Mouse (Mus musculus): ENCODE measurements at regions not wholly inside any gene's neighbourhood (a gene's known extent, or its start where the extent isn't known, plus 50 kb on each side); places are given as distances from the start of the nearest gene placed in this dataset.

GRCm38 (mm10) chr9:61853841-61854240 lies 60.5 kb downstream of the Rplp1 start:
- no peak for TF ChIP-seq POLR2A (IDR thresholded peaks at IDR 0.05; ENCODE audit: borderline replicate concordance, extremely low read depth, insufficient read depth, insufficient read length)
- 0 out of 2 replicates have a peak, but pooled peaks cover 4% of the 10 kb centered on the region for H3K4me1 ChIP-seq (ENCODE audit: control insufficient read depth, insufficient read depth, low read length)
- H3K27ac ChIP-seq (replicated peaks; ENCODE audit: low read depth, low read length): no peak overlapping the region
- no peak overlapping the region for H3K9ac ChIP-seq (ENCODE audit: low read depth, low read length, severe bottlenecking)
- no peaks in the 10 kb centered on the region for H3K36me3 ChIP-seq (ENCODE audit: control insufficient read depth, insufficient read depth, low read length)
- H3K27me3 ChIP-seq (ENCODE audit: control insufficient read depth, insufficient read depth, low read length): no peaks in the 10 kb centered on the region
- ATAC-seq (ENCODE audit: low FRiP score, low read depth) (no peak; the same call in 1 of the 2 replicates), DNase-seq (ENCODE audit: low spot score) (no peak)
- WGBS: 61% methylated on average over 4 of the region's 4 CpGs
- H3K4me2 ChIP-seq (replicated peaks; ENCODE audit: low read depth, low read length, severe bottlenecking): no peak overlapping the region
- H3K9me3 ChIP-seq (ENCODE audit: control insufficient read depth, low read length): no peaks in the 10 kb centered on the region
- no peak overlapping the region for H3K4me3 ChIP-seq (replicated peaks; ENCODE audit: low read length)

- Histone ChIP-seq H3K4me1 (ENCODE audit: control insufficient read depth, insufficient read depth, low read length) (0 out of 2 replicates have a peak, but pooled peaks cover 4% of the 10 kb centered on the region), H3K9me3 (ENCODE audit: control insufficient read depth, low read length) (no peaks in the 10 kb centered on the region), H3K27me3 (ENCODE audit: control insufficient read depth, insufficient read depth, low read length) (no peaks in the 10 kb centered on the region), H3K4me2 (replicated peaks; ENCODE audit: low read depth, low read length, severe bottlenecking) (no peak overlapping the region), H3K9ac (ENCODE audit: low read depth, low read length, severe bottlenecking) (no peak overlapping the region), H3K27ac (replicated peaks; ENCODE audit: low read depth, low read length) (no peak overlapping the region), H3K4me3 (replicated peaks; ENCODE audit: low read length) (no peak overlapping the region), H3K36me3 (ENCODE audit: control insufficient read depth, insufficient read depth, low read length) (no peaks in the 10 kb centered on the region)
- no peak for TF ChIP-seq POLR2A (IDR thresholded peaks at IDR 0.05; ENCODE audit: borderline replicate concordance, extremely low read depth, insufficient read depth, insufficient read length)
- ATAC-seq (ENCODE audit: low FRiP score, low read depth): no peak
- no peak for DNase-seq (ENCODE audit: low spot score)
- 92% methylated on average over 3 of the region's 3 CpGs for WGBS
These were observed 63.0 kb downstream of the Rplp1 start for GRCm38 (mm10) chr9:61851331-61851730.

GRCm38 (mm10) chr9:61848401-61848800 lies 65.9 kb downstream of the Rplp1 start:
- DNase-seq (ENCODE audit: low spot score) (no peak), ATAC-seq (ENCODE audit: low FRiP score, low read depth) (no peak)
- Histone ChIP-seq H3K9ac (ENCODE audit: low read depth, low read length, severe bottlenecking) (no peak overlapping the region), H3K4me1 (ENCODE audit: control insufficient read depth, insufficient read depth, low read length) (no peaks in the 10 kb centered on the region), H3K9me3 (ENCODE audit: control insufficient read depth, low read length) (no peaks in the 10 kb centered on the region), H3K36me3 (ENCODE audit: control insufficient read depth, insufficient read depth, low read length) (no peaks in the 10 kb centered on the region), H3K4me2 (replicated peaks; ENCODE audit: low read depth, low read length, severe bottlenecking) (no peak overlapping the region), H3K27me3 (ENCODE audit: control insufficient read depth, insufficient read depth, low read length) (no peaks in the 10 kb centered on the region), H3K4me3 (replicated peaks; ENCODE audit: low read length) (no peak overlapping the region), H3K27ac (replicated peaks; ENCODE audit: low read depth, low read length) (no peak overlapping the region)
- 80% methylated on average over 2 of the region's 2 CpGs for WGBS
- no peak for TF ChIP-seq POLR2A (IDR thresholded peaks at IDR 0.05; ENCODE audit: borderline replicate concordance, extremely low read depth, insufficient read depth, insufficient read length)

- no peak for DNase-seq (ENCODE audit: low spot score)
- no peak for TF ChIP-seq POLR2A (IDR thresholded peaks at IDR 0.05; ENCODE audit: borderline replicate concordance, extremely low read depth, insufficient read depth, insufficient read length)
These were observed 66.8 kb downstream of the Rplp1 start for GRCm38 (mm10) chr9:61847496-61847895.

GRCm38 (mm10) chr9:61844645-61845044 lies 69.7 kb downstream of the Rplp1 start:
- Histone ChIP-seq H3K9ac (ENCODE audit: low read depth, low read length, severe bottlenecking) (no peak overlapping the region), H3K9me3 (ENCODE audit: control insufficient read depth, low read length) (no peaks in the 10 kb centered on the region), H3K4me1 (ENCODE audit: control insufficient read depth, insufficient read depth, low read length) (0 out of 2 replicates have a peak, but pooled peaks cover 9% of the 10 kb centered on the region), H3K27ac (replicated peaks; ENCODE audit: low read depth, low read length) (no peak overlapping the region), H3K27me3 (ENCODE audit: control insufficient read depth, insufficient read depth, low read length) (no peaks in the 10 kb centered on the region), H3K36me3 (ENCODE audit: control insufficient read depth, insufficient read depth, low read length) (no peaks in the 10 kb centered on the region), H3K4me3 (replicated peaks; ENCODE audit: low read length) (no peak overlapping the region), H3K4me2 (replicated peaks; ENCODE audit: low read depth, low read length, severe bottlenecking) (no peak overlapping the region)
- WGBS: 89% methylated on average over 5 of the region's 5 CpGs
- no peak for ATAC-seq (ENCODE audit: low FRiP score, low read depth)
- no peak for DNase-seq (ENCODE audit: low spot score)
- no peak for TF ChIP-seq POLR2A (IDR thresholded peaks at IDR 0.05; ENCODE audit: borderline replicate concordance, extremely low read depth, insufficient read depth, insufficient read length)

More at GRCm38 (mm10) chr9:61847496-61847895, 66.8 kb downstream of the Rplp1 start:
- Histone ChIP-seq H3K36me3 (ENCODE audit: control insufficient read depth, insufficient read depth, low read length) (no peaks in the 10 kb centered on the region), H3K27me3 (ENCODE audit: control insufficient read depth, insufficient read depth, low read length) (no peaks in the 10 kb centered on the region), H3K4me1 (ENCODE audit: control insufficient read depth, insufficient read depth, low read length) (no peaks in the 10 kb centered on the region), H3K9me3 (ENCODE audit: control insufficient read depth, low read length) (no peaks in the 10 kb centered on the region), H3K4me3 (replicated peaks; ENCODE audit: low read length) (no peak overlapping the region), H3K9ac (ENCODE audit: low read depth, low read length, severe bottlenecking) (no peak overlapping the region), H3K27ac (replicated peaks; ENCODE audit: low read depth, low read length) (no peak overlapping the region), H3K4me2 (replicated peaks; ENCODE audit: low read depth, low read length, severe bottlenecking) (no peak overlapping the region)
- no peak for ATAC-seq (ENCODE audit: low FRiP score, low read depth)

- no peaks in the 10 kb centered on the region for H3K9me3 ChIP-seq (ENCODE audit: control insufficient read depth, low read length)
- no peaks in the 10 kb centered on the region for H3K27me3 ChIP-seq (ENCODE audit: control insufficient read depth, insufficient read depth, low read length)
- TF ChIP-seq POLR2A (IDR thresholded peaks at IDR 0.05; ENCODE audit: borderline replicate concordance, extremely low read depth, insufficient read depth, insufficient read length): no peak
- DNase-seq (ENCODE audit: low spot score): no peak
- no peak overlapping the region for H3K4me2 ChIP-seq (replicated peaks; ENCODE audit: low read depth, low read length, severe bottlenecking)
- ATAC-seq (ENCODE audit: low FRiP score, low read depth): no peak
- H3K4me3 ChIP-seq (replicated peaks; ENCODE audit: low read length): no peak overlapping the region
- 71% methylated on average over 8 of the region's 8 CpGs for WGBS
- 0 out of 2 replicates have a peak, but pooled peaks cover 9% of the 10 kb centered on the region for H3K4me1 ChIP-seq (ENCODE audit: control insufficient read depth, insufficient read depth, low read length)
- H3K27ac ChIP-seq (replicated peaks; ENCODE audit: low read depth, low read length): no peak overlapping the region
- H3K36me3 ChIP-seq (ENCODE audit: control insufficient read depth, insufficient read depth, low read length): no peaks in the 10 kb centered on the region
- no peak overlapping the region for H3K9ac ChIP-seq (ENCODE audit: low read depth, low read length, severe bottlenecking)
These were observed 70.2 kb downstream of the Rplp1 start for GRCm38 (mm10) chr9:61844141-61844540.

Measured in limb, embryonic 14.5 days (tissue).